In the genomic region with DNA sequence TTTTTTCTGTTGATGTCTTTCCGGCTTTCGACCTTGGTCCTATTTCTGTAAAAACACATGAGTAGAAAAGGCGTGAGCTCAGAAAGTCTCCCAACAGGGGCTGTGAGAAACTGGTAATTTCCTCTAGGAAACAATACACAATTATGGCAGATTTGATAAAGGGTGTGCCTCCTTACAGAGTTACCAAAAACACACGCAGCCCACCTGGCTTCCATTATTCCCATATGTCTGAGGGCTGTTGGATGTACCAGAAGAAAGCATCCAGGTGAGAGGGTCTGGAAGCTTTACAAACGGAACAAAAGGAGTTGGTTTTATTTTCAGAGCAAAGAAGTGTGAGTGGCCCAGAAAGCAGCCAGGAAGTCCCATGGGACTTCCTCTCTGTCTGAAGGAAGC, we compare ENCODE assay signal across 12 mouse cellular contexts. TPM values are rescaled to one million over a fixed set of nuclear protein-coding genes. Genes with fewer than 3 reads are reported as not detected.
DNase-seq lines count a peak whose midpoint lies in the region; ATAC-seq and TF ChIP-seq lines count a peak whose summit lies in the region.
"Had no signal": no experiment of that assay in that cellular context is flagged by ENCODE, and none has a peak within 500 bp of the region (broad histone marks: within the 10 kb centered on the region; RNA-seq: fewer than 3 reads in every experiment).

No protein-coding gene starts in this region.

- H3K9ac ChIP-seq in intestine, embryonic 14.5 days (ENCODE audit: low read length) = no peak overlapping the region
- H3K9ac ChIP-seq in intestine, embryonic 16.5 days (ENCODE audit: low read depth, low read length) = no peak overlapping the region
- H3K9ac ChIP-seq in embryonic facial prominence, embryonic 15.5 days = no peak overlapping the region

- DNase-seq in gastrocnemius, adult 2 months = no peak
- no peak for DNase-seq in gastrocnemius, postnatal 25 days
- no peak for DNase-seq in intestine, embryonic 14.5 days (ENCODE audit: low spot score)
- DNase-seq in 3T3-L1 (ENCODE audit: low read depth, low spot score) = peak; percentile 40
- no peak for DNase-seq in retina, embryonic 14.5 days (ENCODE audit: low spot score)
- DNase-seq in right cerebral cortex, postnatal 4 days = no peak
- DNase-seq: adrenal gland, adult 2 months; lung, adult 18-20 months had no signal

- intact Hi-C loops in gastrocnemius, adult 2 months (cut with DNase I) = no loop called here

- 61% methylated on average over 5 of the region's 5 CpGs for WGBS in intestine, embryonic 14.5 days
- WGBS in intestine, embryonic 16.5 days = 71% methylated on average over 5 of the region's 5 CpGs
- WGBS in embryonic facial prominence, embryonic 15.5 days = 40% methylated on average over 5 of the region's 5 CpGs

- peak overlapping the region; percentile 25; the same call in 1 of the 2 replicates for H3K27ac ChIP-seq in gastrocnemius, adult 2 months
- no peak overlapping the region for H3K27ac ChIP-seq in intestine, embryonic 14.5 days (ENCODE audit: low read depth)
- H3K27ac ChIP-seq in intestine, embryonic 16.5 days (ENCODE audit: low read length) = no peak overlapping the region
- H3K27ac ChIP-seq in embryonic facial prominence, embryonic 15.5 days (replicated peaks) = no peak overlapping the region

- 0 out of 2 replicates have a peak, but pooled peaks cover 9% of the 10 kb centered on the region for H3K27me3 ChIP-seq in intestine, embryonic 14.5 days (replicated peaks; ENCODE audit: control insufficient read depth, insufficient read depth, low read length)
- H3K27me3 ChIP-seq in intestine, embryonic 16.5 days (replicated peaks; ENCODE audit: control insufficient read depth, insufficient read depth, low read length) = no peaks in the 10 kb centered on the region
- peaks cover 16% of the 10 kb centered on the region for H3K27me3 ChIP-seq in embryonic facial prominence, embryonic 15.5 days

- H3K4me2 ChIP-seq in intestine, embryonic 14.5 days (ENCODE audit: low read length) = peak overlapping the region; percentile 68; the same call in 1 of the 2 replicates
- H3K4me2 ChIP-seq in intestine, embryonic 16.5 days (ENCODE audit: low read depth, low read length) = no peak overlapping the region
- 0 out of 2 replicates have a peak overlapping the region, but pooled peaks have one; percentile 51 for H3K4me2 ChIP-seq in embryonic facial prominence, embryonic 15.5 days (replicated peaks)

- H3K36me3 ChIP-seq in intestine, embryonic 14.5 days (ENCODE audit: control insufficient read depth, insufficient read depth, low read length) = no peaks in the 10 kb centered on the region
- peaks cover 2% of the 10 kb centered on the region; the same call in 1 of the 2 replicates for H3K36me3 ChIP-seq in intestine, embryonic 16.5 days (ENCODE audit: control insufficient read depth, insufficient read depth, low read length)
- no peaks in the 10 kb centered on the region for H3K36me3 ChIP-seq in embryonic facial prominence, embryonic 15.5 days
- H3K36me3 ChIP-seq: G1E had no signal

- H3K4me1 ChIP-seq in intestine, embryonic 14.5 days (replicated peaks; ENCODE audit: control insufficient read depth, insufficient read depth, low read length) = peaks cover 15% of the 10 kb centered on the region
- H3K4me1 ChIP-seq in intestine, embryonic 16.5 days (ENCODE audit: control insufficient read depth, insufficient read depth, low read length) = peaks cover 9% of the 10 kb centered on the region; the same call in 1 of the 2 replicates
- peaks cover 63% of the 10 kb centered on the region for H3K4me1 ChIP-seq in embryonic facial prominence, embryonic 15.5 days

- H3K9me3 ChIP-seq in intestine, embryonic 14.5 days (ENCODE audit: control insufficient read depth, low read length) = no peaks in the 10 kb centered on the region
- no peaks in the 10 kb centered on the region for H3K9me3 ChIP-seq in intestine, embryonic 16.5 days (ENCODE audit: control insufficient read depth, low read length)
- H3K9me3 ChIP-seq in embryonic facial prominence, embryonic 15.5 days (replicated peaks) = no peaks in the 10 kb centered on the region

- H3K4me3 ChIP-seq in gastrocnemius, adult 2 months = peak overlapping the region; percentile 55
- H3K4me3 ChIP-seq in intestine, embryonic 14.5 days (ENCODE audit: low read depth, low read length) = no peak overlapping the region
- no peak overlapping the region for H3K4me3 ChIP-seq in intestine, embryonic 16.5 days (ENCODE audit: low read length)
- H3K4me3 ChIP-seq in embryonic facial prominence, embryonic 15.5 days (replicated peaks) = no peak overlapping the region

- no peak for ATAC-seq in intestine, embryonic 14.5 days (replicated peaks; ENCODE audit: low FRiP score, low TSS enrichment, low read depth)
- ATAC-seq in intestine, embryonic 16.5 days = no peak
- ATAC-seq in embryonic facial prominence, embryonic 15.5 days (ENCODE audit: insufficient number of reproducible peaks, low FRiP score, low TSS enrichment, low read depth) = no peak

- no peak for TF ChIP-seq CTCF in gastrocnemius, adult 2 months (IDR thresholded peaks at IDR 0.05)

RNA-seq across cellular contexts. Expression of gene Gipc2, which starts 58.0 kb away (rescaled TPM):
- under 1 TPM; 0.69 to 0.75 TPM for total RNA-seq in gastrocnemius, adult 2 months (2021)
- under 1 TPM; 0.24 to 0.59 TPM for total RNA-seq in gastrocnemius, postnatal 25 days (2021)
- 96.5 and 103 TPM in 2 replicates for polyA plus RNA-seq in intestine, embryonic 14.5 days (2014; fragmentation: Nextera tagmentation; extraction: Ambion mirVana)
- polyA plus RNA-seq in intestine, embryonic 16.5 days (2015; fragmentation: Nextera tagmentation; extraction: Ambion mirVana) = 244 TPM in 2 replicates
- 4.5 and 8.6 TPM in 2 replicates for polyA plus RNA-seq in embryonic facial prominence, embryonic 15.5 days (2015; fragmentation: Nextera tagmentation; extraction: Ambion mirVana)
- total RNA-seq: granulocyte monocyte progenitor cell, adult 5-6 weeks had no signal
- polyA plus RNA-seq: G1E had no signal

Comparison
In these comparisons a context has a peak if more than half of its experiments do, and no peak if none do; other contexts are left out.
1. RNA of gene Gipc2, which starts 58.0 kb away (polyA plus RNA-seq): 244 TPM in intestine, embryonic 16.5 days and 96.5 to 103 TPM in intestine, embryonic 14.5 days; 4.5 to 8.6 TPM in embryonic facial prominence, embryonic 15.5 days; every median in the first group is over 10 times any median in the second.